Mouse (Mus musculus) limb, embryonic 14.5 days (tissue): ENCODE data around the gene Scap. TPM values are rescaled to one million over a fixed set of nuclear protein-coding genes. Genes with fewer than 3 reads are reported as not detected.

ENCODE experiments used
- ATAC-seq: fragments of 200-750 bp; cut with Nextera tagmentation; 2 replicates; pipeline ENCODE4 v1.8.0; 2017; ENCODE audit warnings: low read depth, moderate number of reproducible peaks, moderate TSS enrichment; ENCODE audit not compliant: low FRiP score
- DNase-seq: peaks from one replicate; pipeline ENCODE4 v3.0.0-alpha.2; 2015; ENCODE audit warnings: low spot score
- H3K27ac ChIP-seq: fragments of 300-500 bp; sonication (generic); replicated peaks from 2 replicates; pipeline ENCODE4 v1.5.1; 2014; ENCODE audit warnings: low read depth, mild to moderate bottlenecking, low read length, moderate library complexity, mixed read lengths
- H3K27me3 ChIP-seq: fragments of 300-500 bp; sonication (generic); 2 replicates; pipeline ENCODE4 v1.6.1; 2014; ENCODE audit warnings: low read length, mixed read lengths; ENCODE audit not compliant: control insufficient read depth, insufficient read depth
- H3K36me3 ChIP-seq: fragments of 300-500 bp; sonication (generic); 2 replicates; pipeline ENCODE4 v1.6.1; 2014; ENCODE audit warnings: mild to moderate bottlenecking, low read length, moderate library complexity, mixed read lengths; ENCODE audit not compliant: control insufficient read depth, insufficient read depth
- H3K4me1 ChIP-seq: fragments of 300-500 bp; sonication (generic); 2 replicates; pipeline ENCODE4 v1.6.1; 2014; ENCODE audit warnings: antibody characterized with exemption, low read length, mixed read lengths; ENCODE audit not compliant: control insufficient read depth, insufficient read depth
- H3K4me2 ChIP-seq: fragments of 300-500 bp; sonication (generic); replicated peaks from 2 replicates; pipeline ENCODE4 v1.6.1; 2014; ENCODE audit warnings: low read depth, mild to moderate bottlenecking, low read length, moderate library complexity; ENCODE audit not compliant: severe bottlenecking
- H3K4me3 ChIP-seq: fragments of 300-500 bp; sonication (generic); replicated peaks from 2 replicates; pipeline ENCODE4 v1.5.1; 2014; ENCODE audit warnings: low read length
- H3K9ac ChIP-seq: fragments of 300-500 bp; sonication (generic); 2 replicates; pipeline ENCODE4 v1.6.1; 2014; ENCODE audit warnings: mild to moderate bottlenecking, low read depth, low read length, moderate library complexity; ENCODE audit not compliant: severe bottlenecking
- H3K9me3 ChIP-seq: fragments of 300-500 bp; sonication (generic); 2 replicates; pipeline ENCODE4 v1.6.1; 2016; ENCODE audit warnings: low read length; ENCODE audit not compliant: control insufficient read depth
- POLR2A ChIP-seq: fragments of 200-500 bp; IDR thresholded peaks from 2 replicates; pipeline ENCODE4 v1.8.0; 2012; ENCODE audit warnings: inconsistent platforms, mild to moderate bottlenecking, moderate library complexity, borderline replicate concordance; ENCODE audit not compliant: insufficient read depth, insufficient read length; ENCODE audit errors: extremely low read depth
- WGBS: fragments of 180-500 bp; shearing (Covaris S2); extraction: QIAGEN DNeasy Blood & Tissue Kit; methylation state at CpG from one replicate; pipeline ENCODE4 v1.1.7; 2014; 5-methylcytosine and 5-hydroxymethylcytosine counted together
- polyA plus RNA-seq, 2 experiments: library from polyadenylated mRNA; depleted of rRNA in 1 of 2; stranded (reverse) in 1 of 2; unstranded in 1 of 2; fragments of >200 nt; fragmentation: Nextera tagmentation in 1 of 2; extraction: Ambion mirVana in 1 of 2; gene quantifications; 2 replicates each; pipeline versions ENCODE4 v1.2.1 to v1.2.3; 2012 to 2014

Scap gene
- polyA plus RNA-seq, 2 experiments, result 28.4 to 30.3 TPM

DNA sequence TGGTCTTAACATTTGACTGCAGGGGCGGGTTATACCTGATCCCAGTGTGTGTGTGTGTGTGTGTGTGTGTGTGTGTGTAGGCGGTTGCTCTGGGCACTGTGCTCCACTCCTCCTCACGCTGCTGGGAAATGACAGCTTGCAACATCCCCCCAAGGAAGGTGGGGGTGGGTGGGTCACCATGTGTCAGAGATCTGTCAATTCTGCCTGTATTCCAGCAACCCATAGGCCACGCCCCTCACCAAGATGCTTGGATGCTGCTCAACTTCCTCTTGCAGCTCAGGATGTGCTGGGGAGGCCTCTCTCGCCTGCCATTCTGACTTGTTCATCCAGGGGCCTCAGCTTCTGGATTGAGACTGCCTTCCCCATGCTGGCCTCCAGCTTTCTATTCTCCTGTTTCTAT lies 18.4 kb upstream of the Scap start:
- peaks cover 68% of the 10 kb centered on the region for H3K36me3 ChIP-seq
- WGBS, result 82% methylated on average over 5 of the region's 5 CpGs

DNA sequence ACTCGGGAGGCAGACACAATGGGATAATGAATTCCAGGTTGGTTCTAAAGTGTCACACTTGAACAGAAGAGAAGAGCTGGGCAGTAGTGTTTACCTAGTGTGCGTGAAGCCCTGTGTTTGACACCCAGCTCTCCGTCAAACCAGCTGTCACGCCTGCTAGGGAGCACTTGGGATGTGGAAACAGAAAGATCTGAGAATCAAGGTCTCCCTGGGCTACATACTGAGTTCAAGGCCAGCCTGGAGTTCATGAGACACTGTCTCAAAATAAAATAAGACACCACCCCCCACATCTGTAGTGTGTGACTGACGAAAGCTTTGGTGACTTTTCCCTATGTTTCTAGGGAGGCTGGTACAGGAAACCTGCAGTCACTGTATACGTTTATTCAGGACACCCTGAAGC lies 17.7 kb upstream of the Scap start:
- Histone ChIP-seq H3K4me1 (no peaks in the 10 kb centered on the region), H3K9ac (no peak overlapping the region), H3K27me3 (no peaks in the 10 kb centered on the region), H3K36me3 (peaks cover 63% of the 10 kb centered on the region), H3K27ac (no peak overlapping the region), H3K9me3 (no peaks in the 10 kb centered on the region), H3K4me2 (no peak overlapping the region), H3K4me3 (no peak overlapping the region)
- WGBS, result 84% methylated on average over 6 of the region's 6 CpGs
- TF ChIP-seq POLR2A, result no peak
- DNase-seq (no peak), ATAC-seq (no peak)

More for the DNA sequence above, 18.4 kb upstream of the Scap start:
- H3K9ac ChIP-seq, result no peak overlapping the region
- no peak overlapping the region for H3K4me2 ChIP-seq
- no peaks in the 10 kb centered on the region for H3K9me3 ChIP-seq
- H3K4me1 ChIP-seq, result no peaks in the 10 kb centered on the region
- H3K27ac ChIP-seq, result no peak overlapping the region
- H3K27me3 ChIP-seq, result no peaks in the 10 kb centered on the region
- ATAC-seq (no peak), DNase-seq (no peak)
- TF ChIP-seq POLR2A, result no peak
- no peak overlapping the region for H3K4me3 ChIP-seq

DNA sequence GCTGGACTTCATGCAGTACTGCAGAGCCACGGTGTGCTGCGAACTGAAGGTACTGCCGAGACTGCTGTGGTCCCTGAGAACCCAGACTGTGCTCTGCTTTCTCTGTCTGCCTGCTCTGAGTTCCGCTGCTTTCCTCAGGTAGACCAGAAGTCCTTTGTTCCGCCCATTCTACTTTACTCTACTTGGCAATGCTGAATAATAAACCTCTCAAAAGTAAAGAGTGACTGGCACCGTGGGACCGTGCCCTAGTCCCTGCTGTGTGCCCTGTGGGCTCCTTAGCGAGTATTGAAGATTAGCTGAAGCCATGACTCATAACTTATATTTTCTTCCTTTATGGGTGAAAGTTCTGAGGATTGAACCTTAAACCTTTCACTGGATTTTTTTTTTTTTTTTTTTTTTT lies 17.2 kb upstream of the Scap start:
- H3K36me3 ChIP-seq, result peaks cover 59% of the 10 kb centered on the region
- TF ChIP-seq POLR2A, result no peak
- 97% methylated on average over 8 of the region's 8 CpGs for WGBS
- no peaks in the 10 kb centered on the region for H3K9me3 ChIP-seq
- no peak overlapping the region for H3K4me3 ChIP-seq
- no peak overlapping the region for H3K4me2 ChIP-seq
- no peak overlapping the region for H3K27ac ChIP-seq
- H3K9ac ChIP-seq, result no peak overlapping the region
- ATAC-seq (no peak), DNase-seq (no peak)
- no peaks in the 10 kb centered on the region for H3K4me1 ChIP-seq
- no peaks in the 10 kb centered on the region for H3K27me3 ChIP-seq

DNA sequence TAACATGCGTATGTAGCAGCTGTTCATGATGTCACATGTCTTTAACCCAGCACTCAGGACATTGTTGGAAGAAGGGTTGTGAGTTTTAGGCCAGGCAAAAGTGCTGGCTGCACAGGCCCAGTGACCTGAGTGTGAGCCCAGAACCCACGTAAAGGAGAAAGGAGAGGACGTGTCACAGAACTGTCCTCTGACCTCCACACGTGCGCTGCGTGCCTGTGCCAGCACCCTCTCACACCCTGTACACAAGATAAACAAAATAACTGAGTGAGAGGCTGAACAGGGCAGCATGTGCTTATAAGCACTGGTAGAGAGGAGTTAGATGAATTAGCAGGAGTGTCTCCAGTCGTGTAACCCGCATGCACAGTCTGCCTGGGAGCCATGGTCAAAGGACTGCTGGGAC lies 16.6 kb upstream of the Scap start:
- H3K4me3 ChIP-seq, result no peak overlapping the region
- no peak overlapping the region for H3K27ac ChIP-seq
- peaks cover 60% of the 10 kb centered on the region for H3K36me3 ChIP-seq
- H3K4me2 ChIP-seq, result no peak overlapping the region
- WGBS, result 93% methylated on average over 8 of the region's 8 CpGs
- no peaks in the 10 kb centered on the region for H3K27me3 ChIP-seq
- ATAC-seq (no peak), DNase-seq (no peak)
- no peaks in the 10 kb centered on the region for H3K9me3 ChIP-seq
- TF ChIP-seq POLR2A, result no peak
- no peaks in the 10 kb centered on the region for H3K4me1 ChIP-seq
- H3K9ac ChIP-seq, result no peak overlapping the region

DNA sequence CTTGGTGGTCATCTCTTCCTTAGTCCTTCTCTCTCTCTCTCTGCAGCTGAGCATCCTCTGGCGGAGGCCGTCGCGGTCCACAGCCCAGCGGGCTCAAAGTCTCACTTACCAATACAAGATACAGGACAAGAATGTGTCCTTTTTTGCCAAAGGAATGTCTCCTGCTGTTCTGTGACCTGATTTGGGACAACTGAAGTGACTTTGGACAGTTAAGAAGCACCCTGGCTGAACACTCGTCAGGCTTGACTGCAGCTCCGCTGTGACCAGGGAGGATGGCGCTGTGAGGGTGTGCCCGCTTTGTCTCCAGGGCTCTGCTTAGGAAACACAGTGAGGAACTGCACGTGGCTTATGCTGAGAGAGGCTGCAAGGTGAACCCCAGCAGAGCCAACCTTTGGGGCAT lies 12.3 kb upstream of the Scap start:
- Histone ChIP-seq H3K9ac (no peak overlapping the region), H3K27ac (no peak overlapping the region), H3K4me2 (no peak overlapping the region), H3K36me3 (peaks cover 41% of the 10 kb centered on the region), H3K27me3 (no peaks in the 10 kb centered on the region), H3K4me1 (no peaks in the 10 kb centered on the region), H3K9me3 (no peaks in the 10 kb centered on the region), H3K4me3 (no peak overlapping the region)
- DNase-seq, result no peak
- ATAC-seq, result no peak
- WGBS, result 95% methylated on average over 10 of the region's 10 CpGs
- no peak for TF ChIP-seq POLR2A

DNA sequence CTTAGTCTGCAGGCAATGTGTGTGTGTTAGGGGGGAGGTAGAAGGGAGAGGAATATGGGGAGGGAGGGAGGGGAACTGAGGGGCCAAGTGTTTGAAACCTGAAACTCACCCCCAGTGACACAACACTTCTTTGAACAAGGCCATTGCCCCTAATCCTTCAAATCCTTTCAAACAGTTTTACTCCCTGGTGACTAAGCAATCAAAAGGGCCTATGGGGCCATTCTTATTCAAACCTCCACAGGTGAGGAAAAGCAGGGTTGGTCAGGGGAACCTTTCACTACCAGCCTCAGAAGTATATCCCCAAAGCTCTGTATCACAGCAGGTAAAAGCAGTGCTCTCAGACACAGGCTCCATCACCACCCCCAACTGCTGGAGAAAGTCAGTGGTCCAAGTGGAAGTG lies 10.1 kb upstream of the Scap start:
- ATAC-seq (no peak), DNase-seq (no peak)
- no peak for TF ChIP-seq POLR2A
- no peak overlapping the region for H3K4me3 ChIP-seq
- peaks cover 32% of the 10 kb centered on the region for H3K36me3 ChIP-seq
- no peak overlapping the region for H3K27ac ChIP-seq
- H3K9ac ChIP-seq, result no peak overlapping the region
- H3K4me2 ChIP-seq, result no peak overlapping the region
- H3K4me1 ChIP-seq, result no peaks in the 10 kb centered on the region
- no peaks in the 10 kb centered on the region for H3K9me3 ChIP-seq
- H3K27me3 ChIP-seq, result no peaks in the 10 kb centered on the region
